Mouse (Mus musculus) midbrain, embryonic 13.5 days (tissue): ENCODE measurements around the gene Kctd21. TPM values are rescaled to one million over a fixed set of nuclear protein-coding genes. Genes with fewer than 3 reads are reported as not detected.
A peak's percentile ranks its signal among the peaks of the same experiment; 100 is the strongest.

Experiments
- ATAC-seq: fragments of 200-750 bp; cut with Nextera tagmentation; 2 replicates; pipeline ENCODE4 v1.8.0; 2017; ENCODE audit warnings: mild to moderate bottlenecking, moderate TSS enrichment, moderate library complexity
- H3K27ac ChIP-seq: fragments of 300-500 bp; sonication (generic); 2 replicates; pipeline ENCODE4 v1.5.1; 2015; ENCODE audit warnings: inconsistent platforms, mild to moderate bottlenecking, moderate library complexity
- H3K27me3 ChIP-seq: fragments of 300-500 bp; sonication (generic); 2 replicates; pipeline ENCODE4 v1.6.1; 2015; ENCODE audit warnings: mild to moderate bottlenecking, inconsistent platforms
- H3K36me3 ChIP-seq: fragments of 300-500 bp; sonication (generic); 2 replicates; pipeline ENCODE4 v1.6.1; 2015; ENCODE audit warnings: mild to moderate bottlenecking, inconsistent platforms
- H3K4me1 ChIP-seq: fragments of 300-500 bp; sonication (generic); replicated peaks from 2 replicates; pipeline ENCODE4 v1.6.1; 2015; ENCODE audit warnings: inconsistent platforms
- H3K4me2 ChIP-seq: fragments of 300-500 bp; sonication (generic); replicated peaks from 2 replicates; pipeline ENCODE4 v1.6.1; 2015; ENCODE audit warnings: moderate library complexity, mild to moderate bottlenecking, inconsistent platforms
- H3K4me3 ChIP-seq: fragments of 300-500 bp; sonication (generic); replicated peaks from 2 replicates; pipeline ENCODE4 v1.5.1; 2015; ENCODE audit warnings: mild to moderate bottlenecking, inconsistent platforms
- H3K9ac ChIP-seq: fragments of 300-500 bp; sonication (generic); replicated peaks from 2 replicates; pipeline ENCODE4 v1.6.1; 2015; ENCODE audit warnings: mild to moderate bottlenecking, inconsistent platforms
- H3K9me3 ChIP-seq: fragments of 300-500 bp; sonication (generic); 2 replicates; pipeline ENCODE4 v1.6.1; 2016; ENCODE audit warnings: mild to moderate bottlenecking, inconsistent platforms
- WGBS: fragments of 180-500 bp; shearing (Covaris S2); methylation state at CpG from one replicate; pipeline ENCODE4 v1.1.7; 2015; 5-methylcytosine and 5-hydroxymethylcytosine counted together
- polyA plus RNA-seq: library from polyadenylated mRNA; unstranded; fragments of >200 nt; fragmentation: Nextera tagmentation; extraction: Ambion mirVana; gene quantifications from 2 replicates; pipeline ENCODE4 v1.2.1, GENCODE M21; 2015

The Kctd21 gene
- polyA plus RNA-seq, 1 experiment from 2014 or later: 8.3 TPM

DNA sequence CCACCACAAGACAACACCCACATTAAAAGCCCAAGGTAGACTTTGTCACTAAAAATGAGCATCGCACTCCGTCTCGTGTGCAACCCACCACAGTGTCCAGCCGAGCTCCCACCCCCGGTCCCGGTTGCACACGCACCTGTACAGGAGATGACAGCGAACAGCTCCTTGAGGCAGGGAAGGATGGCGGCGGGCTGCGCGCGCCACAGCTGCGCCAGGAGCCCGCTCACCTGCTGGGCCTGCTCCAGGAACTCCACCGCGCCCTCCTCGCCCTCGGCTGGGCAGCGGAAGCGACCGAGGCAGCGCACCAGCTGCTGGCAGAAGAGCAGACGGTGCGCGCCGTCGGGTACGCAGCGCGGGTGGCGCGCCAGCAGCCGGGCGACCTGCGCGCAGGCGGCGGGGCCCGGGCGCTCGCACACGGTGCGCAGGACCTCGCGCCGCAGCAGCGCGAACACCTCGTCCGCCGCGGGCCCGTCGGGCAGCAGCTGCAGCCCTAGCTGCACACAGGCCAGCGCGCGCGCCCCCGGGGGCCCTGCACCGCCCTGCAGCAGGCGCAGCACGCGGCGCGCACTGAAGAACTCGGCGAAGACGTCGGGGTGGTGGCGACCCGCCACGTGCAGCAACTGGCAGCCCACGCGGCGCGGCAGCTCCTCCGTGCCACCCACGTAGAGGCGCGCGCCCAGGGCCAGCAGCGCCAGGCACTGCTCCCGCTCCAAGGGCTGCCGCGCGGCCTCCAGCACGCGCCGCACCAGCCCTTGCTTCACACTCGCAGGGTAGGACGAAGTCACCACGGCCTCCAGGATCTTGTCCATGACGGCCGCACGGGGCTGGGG is 6.8 kb upstream of the Kctd21 start:
- peak; percentile 34 for ATAC-seq
- Histone ChIP-seq H3K9me3 (no peaks in the 10 kb centered on the region), H3K4me2 (peak overlapping the region; percentile 53), H3K27me3 (peaks cover 38% of the 10 kb centered on the region), H3K27ac (no peak overlapping the region), H3K9ac (0 out of 2 replicates have a peak overlapping the region, but pooled peaks have one; percentile 28), H3K4me1 (peaks cover 21% of the 10 kb centered on the region), H3K4me3 (peak overlapping the region; percentile 33), H3K36me3 (peaks cover 15% of the 10 kb centered on the region; the same call in 1 of the 2 replicates)
- WGBS: 15% methylated on average over 94 of the region's 96 CpGs

DNA sequence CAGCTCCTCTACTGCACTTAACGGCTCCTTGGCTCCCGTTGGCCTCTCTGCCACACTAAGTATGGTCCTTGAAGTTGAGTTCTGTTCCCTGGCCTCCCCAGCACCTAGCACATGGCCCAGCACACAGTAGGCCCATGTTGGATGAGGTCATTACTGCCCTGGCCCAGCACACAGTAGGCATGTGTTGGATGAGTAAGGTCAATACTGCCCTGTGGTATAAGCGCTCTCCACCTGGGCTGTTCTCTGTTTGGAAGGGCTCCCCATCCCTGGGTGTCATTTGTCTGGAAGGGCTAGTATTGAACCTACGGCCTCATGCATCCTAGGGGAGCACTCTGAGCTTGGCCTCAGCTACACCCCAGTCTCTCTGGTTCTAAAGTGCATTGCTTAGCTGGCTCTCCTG is 4.8 kb upstream of the Kctd21 start:
- H3K4me1 ChIP-seq: peaks cover 33% of the 10 kb centered on the region
- WGBS: 96% methylated on average over 4 of the region's 4 CpGs
- peaks cover 38% of the 10 kb centered on the region for H3K27me3 ChIP-seq
- 0 out of 2 replicates have a peak, but pooled peaks cover under 1% of the 10 kb centered on the region for H3K36me3 ChIP-seq
- H3K9me3 ChIP-seq: no peaks in the 10 kb centered on the region
- no peak overlapping the region for H3K9ac ChIP-seq
- H3K4me3 ChIP-seq: no peak overlapping the region
- no peak overlapping the region for H3K27ac ChIP-seq
- no peak for ATAC-seq
- no peak overlapping the region for H3K4me2 ChIP-seq

DNA sequence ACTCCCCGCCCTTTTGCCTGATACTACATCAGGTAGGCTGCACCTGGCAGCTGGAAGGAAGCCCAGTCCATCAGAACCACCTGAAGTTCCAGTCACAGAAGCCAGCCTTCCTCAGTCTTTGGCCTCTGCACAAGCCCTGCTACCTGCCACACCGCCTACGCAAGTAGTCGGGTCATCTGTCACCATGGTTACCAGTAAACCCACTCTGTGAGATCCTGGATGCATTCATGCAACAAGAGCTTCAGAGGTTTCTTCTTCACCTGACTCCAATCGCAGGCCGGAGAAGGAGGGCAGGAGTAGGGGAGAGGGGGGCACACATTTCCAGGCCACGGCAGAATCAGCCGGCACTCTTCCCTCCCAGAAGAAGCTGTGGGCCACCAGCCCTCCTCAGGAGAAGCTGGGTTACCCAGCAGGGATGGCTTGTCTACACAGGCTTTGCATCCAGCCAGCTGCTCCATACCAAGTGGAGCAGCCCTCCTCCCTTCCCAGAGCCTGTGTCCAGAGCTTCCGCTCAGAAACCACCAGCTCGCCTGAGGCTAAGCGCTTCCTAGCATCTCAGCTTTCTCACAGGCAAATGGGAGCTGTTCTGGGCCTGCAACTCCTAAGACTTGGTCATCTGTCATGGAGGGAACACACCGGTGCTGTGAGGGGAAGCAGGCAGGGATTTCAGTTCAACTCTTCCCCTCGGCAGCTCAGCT is 3.1 kb upstream of the Kctd21 start:
- H3K27ac ChIP-seq: no peak overlapping the region
- peak overlapping the region; percentile 46; the same call in 1 of the 2 replicates for H3K9ac ChIP-seq
- no peak overlapping the region for H3K4me2 ChIP-seq
- peaks cover 37% of the 10 kb centered on the region for H3K27me3 ChIP-seq
- H3K4me1 ChIP-seq: peaks cover 43% of the 10 kb centered on the region
- ATAC-seq: no peak
- H3K9me3 ChIP-seq: no peaks in the 10 kb centered on the region
- WGBS: 71% methylated on average over 13 of the region's 13 CpGs
- H3K4me3 ChIP-seq: no peak overlapping the region
- no peaks in the 10 kb centered on the region for H3K36me3 ChIP-seq

DNA sequence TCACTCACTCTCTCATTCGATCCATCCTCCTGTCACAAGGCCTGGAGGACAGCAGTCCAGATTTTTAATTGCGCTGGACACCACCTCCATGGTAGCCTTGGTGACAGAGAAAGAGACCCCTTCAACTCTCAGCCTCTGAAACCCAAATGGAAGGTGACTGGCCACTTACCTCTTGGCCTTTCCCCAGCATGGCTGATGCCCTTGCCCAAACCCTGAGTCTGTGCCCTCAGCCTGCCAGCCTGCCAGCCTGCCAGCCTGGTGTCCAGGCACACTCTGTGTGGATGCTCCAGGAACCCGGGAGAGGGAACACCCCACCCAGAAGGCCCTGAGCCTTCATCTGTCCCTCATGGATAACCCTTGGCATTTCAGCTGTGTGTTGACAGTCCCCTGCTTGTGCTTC is 2.5 kb upstream of the Kctd21 start:
- Histone ChIP-seq H3K4me3 (no peak overlapping the region), H3K4me1 (peaks cover 43% of the 10 kb centered on the region), H3K27me3 (peaks cover 31% of the 10 kb centered on the region), H3K4me2 (no peak overlapping the region), H3K27ac (no peak overlapping the region), H3K9ac (no peak overlapping the region), H3K9me3 (no peaks in the 10 kb centered on the region), H3K36me3 (no peaks in the 10 kb centered on the region)
- ATAC-seq: no peak
- WGBS: 84% methylated on average over 3 of the region's 3 CpGs

DNA sequence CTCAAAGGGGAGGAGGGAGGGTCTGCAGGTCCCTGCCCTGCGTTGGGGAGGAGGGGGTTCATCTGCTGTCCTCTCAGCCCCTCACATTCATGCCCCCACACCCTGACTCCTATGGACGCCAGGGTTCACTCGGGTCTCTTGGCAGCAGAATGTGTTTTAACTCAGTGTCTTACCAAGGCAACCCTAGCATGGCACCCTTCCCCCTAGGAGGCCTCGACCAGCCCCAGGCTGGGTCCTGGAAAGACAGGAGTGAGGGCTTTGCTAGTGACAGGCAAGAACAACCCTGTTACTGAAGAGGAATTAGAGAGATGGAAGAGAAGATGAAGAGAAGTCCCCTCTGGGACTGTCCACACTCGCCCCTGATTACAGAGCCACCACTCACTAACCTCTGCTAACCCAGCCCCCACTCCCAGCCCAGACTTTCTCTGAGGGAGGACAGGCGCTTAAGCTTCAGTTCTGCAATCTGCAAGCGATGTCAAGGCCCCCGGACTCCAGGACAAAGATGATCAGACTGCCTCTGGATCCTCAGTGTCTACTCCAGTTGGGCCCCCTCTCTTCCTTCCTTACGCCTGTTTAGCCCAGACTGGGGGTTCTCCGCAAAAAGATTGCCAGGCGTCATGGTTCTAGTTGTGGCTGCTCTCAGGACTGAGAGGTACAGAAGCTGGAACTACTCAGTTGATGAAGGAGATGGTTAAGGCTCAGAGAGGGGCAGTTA is 1.0 kb upstream of the Kctd21 start:
- ATAC-seq: no peak
- 66% methylated on average over 11 of the region's 11 CpGs for WGBS
- no peak overlapping the region for H3K27ac ChIP-seq

DNA sequence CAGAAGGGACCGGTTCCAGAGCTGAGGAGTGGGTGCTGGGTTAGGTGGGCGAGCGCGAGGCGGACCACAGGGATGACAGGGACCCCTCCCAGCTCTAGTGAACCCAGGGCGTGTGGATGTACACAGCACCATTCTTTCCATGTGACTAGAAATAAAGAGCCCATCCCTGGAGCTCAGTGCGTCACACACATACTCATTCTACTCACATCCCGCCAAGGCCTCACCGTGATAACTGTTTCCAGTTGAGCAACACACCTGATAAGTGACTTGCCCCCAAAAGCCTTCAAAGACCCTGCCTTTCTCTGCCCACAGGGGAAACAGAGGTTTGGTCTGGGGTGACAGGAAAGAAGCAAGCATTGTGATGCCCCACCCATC is 527 bp downstream of the Kctd21 start:
- Histone ChIP-seq H3K27ac (0 out of 2 replicates have a peak overlapping the region, but pooled peaks have one; percentile 39), H3K4me2 (peak overlapping the region; percentile 67), H3K9me3 (no peaks in the 10 kb centered on the region), H3K4me1 (peaks cover 35% of the 10 kb centered on the region), H3K9ac (peak overlapping the region; percentile 85), H3K27me3 (peaks cover under 1% of the 10 kb centered on the region; the same call in 1 of the 2 replicates), H3K36me3 (no peaks in the 10 kb centered on the region), H3K4me3 (peak overlapping the region; percentile 82)
- WGBS: 5% methylated on average over 9 of the region's 9 CpGs
- 0 out of 2 replicates have a peak, but pooled peaks have one; percentile 0 for ATAC-seq

More for the DNA sequence above, 1.0 kb upstream of the Kctd21 start:
- H3K36me3 ChIP-seq: no peaks in the 10 kb centered on the region
- H3K4me3 ChIP-seq: peak overlapping the region; percentile 82
- H3K9me3 ChIP-seq: no peaks in the 10 kb centered on the region
- H3K4me1 ChIP-seq: peaks cover 35% of the 10 kb centered on the region
- peak overlapping the region; percentile 76 for H3K4me2 ChIP-seq
- peak overlapping the region; percentile 85 for H3K9ac ChIP-seq
- peaks cover 17% of the 10 kb centered on the region for H3K27me3 ChIP-seq

DNA sequence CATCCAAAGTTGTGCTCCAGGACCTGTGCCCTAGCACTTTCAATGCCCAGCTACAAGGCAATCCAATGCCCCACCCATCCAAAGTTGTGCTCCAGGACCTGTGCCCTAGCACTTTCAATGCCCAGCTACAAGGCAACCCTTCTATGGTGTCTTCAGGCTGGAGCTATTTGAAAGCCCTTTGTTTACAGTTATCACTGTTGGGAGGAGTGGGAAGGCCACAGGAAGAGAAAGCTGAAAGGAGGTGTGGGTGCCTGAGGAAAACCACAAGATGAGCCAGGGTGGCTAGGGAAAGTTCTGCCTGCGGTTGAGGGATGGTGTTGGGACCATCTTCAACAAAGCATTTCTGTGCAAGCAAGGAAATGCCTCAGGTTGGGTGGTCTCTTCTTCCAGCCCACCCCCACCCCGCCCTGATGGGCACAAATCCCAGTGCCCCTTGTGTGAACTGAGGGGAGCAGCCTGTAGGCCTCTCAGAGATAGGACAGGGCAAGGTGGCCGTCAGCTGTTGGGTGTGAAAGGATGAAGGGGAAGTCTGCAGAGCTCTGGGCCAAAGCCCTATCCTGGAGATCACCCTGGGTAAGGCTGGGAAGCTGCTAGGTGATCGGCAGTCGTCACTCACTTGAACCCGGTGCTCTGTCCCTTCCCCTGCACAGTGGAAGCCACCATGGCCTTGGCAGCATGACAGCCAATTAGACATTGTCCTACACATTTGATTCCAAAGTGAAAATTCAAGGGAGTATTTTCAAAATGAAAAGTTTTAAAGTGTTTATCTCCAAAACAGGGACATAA is 1.2 kb downstream of the Kctd21 start:
- no peak for ATAC-seq
- peak overlapping the region; percentile 67 for H3K4me2 ChIP-seq
- no peaks in the 10 kb centered on the region for H3K36me3 ChIP-seq
- H3K9me3 ChIP-seq: no peaks in the 10 kb centered on the region
- WGBS: 81% methylated on average over 6 of the region's 6 CpGs
- H3K27ac ChIP-seq: no peak overlapping the region
- peak overlapping the region; percentile 82 for H3K4me3 ChIP-seq
- peaks cover 35% of the 10 kb centered on the region for H3K4me1 ChIP-seq
- peak overlapping the region; percentile 85 for H3K9ac ChIP-seq
- no peaks in the 10 kb centered on the region for H3K27me3 ChIP-seq

DNA sequence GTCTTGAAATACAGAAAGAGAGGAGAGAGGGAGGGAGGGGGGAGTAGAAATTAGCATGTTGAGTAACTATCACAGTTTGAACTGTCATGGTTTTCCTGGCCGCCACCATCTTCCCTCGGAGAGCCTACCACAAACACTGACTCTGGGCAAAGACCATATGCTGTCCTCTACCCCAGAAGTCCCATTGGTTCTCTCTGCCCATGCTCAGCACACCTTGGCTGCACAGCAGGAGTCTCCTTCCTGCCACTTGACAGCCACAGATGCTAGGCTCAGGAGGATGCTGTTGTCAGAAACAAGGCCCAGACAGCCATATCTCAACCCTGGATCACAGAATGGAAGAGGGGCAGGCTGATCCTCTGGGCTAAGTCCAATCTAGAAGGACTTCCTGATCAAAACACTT is 2.3 kb downstream of the Kctd21 start:
- Histone ChIP-seq H3K27ac (no peak overlapping the region), H3K27me3 (no peaks in the 10 kb centered on the region), H3K4me1 (peaks cover 29% of the 10 kb centered on the region), H3K9ac (no peak overlapping the region), H3K36me3 (no peaks in the 10 kb centered on the region), H3K4me3 (no peak overlapping the region), H3K9me3 (no peaks in the 10 kb centered on the region), H3K4me2 (no peak overlapping the region)
- 92% methylated on average over 2 of the region's 2 CpGs for WGBS
- ATAC-seq: no peak

DNA sequence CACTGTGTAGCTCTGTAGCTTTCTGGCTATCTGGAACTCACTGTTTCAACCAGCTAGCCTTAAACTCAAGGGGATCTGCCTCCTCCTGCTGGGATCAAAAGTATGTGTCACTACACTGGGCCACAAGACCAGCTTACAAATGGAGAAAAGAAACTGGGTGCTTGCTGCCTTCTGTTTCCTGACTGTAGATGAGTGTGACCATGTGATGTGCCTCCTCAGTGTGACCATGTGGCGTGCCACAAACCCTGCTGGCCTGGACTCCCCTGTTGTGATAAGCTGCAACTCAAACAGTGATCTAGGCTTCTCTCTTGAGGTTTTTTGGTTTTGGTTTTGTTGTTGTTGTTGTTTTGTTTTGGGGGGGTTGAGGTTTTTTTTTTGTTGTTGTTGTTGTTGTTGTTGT is 4.6 kb downstream of the Kctd21 start:
- Histone ChIP-seq H3K36me3 (no peaks in the 10 kb centered on the region), H3K9me3 (no peaks in the 10 kb centered on the region), H3K4me2 (no peak overlapping the region), H3K27me3 (no peaks in the 10 kb centered on the region), H3K4me3 (no peak overlapping the region), H3K4me1 (peaks cover 10% of the 10 kb centered on the region), H3K27ac (no peak overlapping the region), H3K9ac (no peak overlapping the region)
- no peak for ATAC-seq
- WGBS: 72% methylated on average over 1 of the region's 1 CpGs

DNA sequence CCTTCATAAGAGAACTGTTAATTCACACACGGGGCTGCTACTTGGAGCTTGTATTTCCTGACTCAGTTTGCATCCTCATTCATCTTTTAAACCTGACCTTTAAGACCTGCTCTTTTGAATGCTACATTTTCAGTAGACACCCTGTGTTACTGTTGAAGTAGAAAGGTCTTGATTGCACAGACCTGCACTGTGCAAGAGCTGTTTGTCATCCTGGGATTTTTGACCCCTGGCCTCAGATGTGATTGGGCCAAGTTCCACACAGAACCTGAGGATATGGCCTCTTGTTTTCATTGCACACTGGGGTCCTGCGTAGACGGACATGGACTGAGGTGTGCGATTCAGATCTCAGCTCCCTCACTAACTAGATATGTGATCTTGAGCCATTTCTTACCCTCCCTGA is 6.5 kb downstream of the Kctd21 start:
- H3K27me3 ChIP-seq: no peaks in the 10 kb centered on the region
- no peaks in the 10 kb centered on the region for H3K4me1 ChIP-seq
- 91% methylated on average over 4 of the region's 4 CpGs for WGBS
- no peaks in the 10 kb centered on the region for H3K9me3 ChIP-seq
- no peak overlapping the region for H3K27ac ChIP-seq
- no peak overlapping the region for H3K4me2 ChIP-seq
- no peaks in the 10 kb centered on the region for H3K36me3 ChIP-seq
- no peak overlapping the region for H3K4me3 ChIP-seq
- H3K9ac ChIP-seq: no peak overlapping the region
- ATAC-seq: no peak

DNA sequence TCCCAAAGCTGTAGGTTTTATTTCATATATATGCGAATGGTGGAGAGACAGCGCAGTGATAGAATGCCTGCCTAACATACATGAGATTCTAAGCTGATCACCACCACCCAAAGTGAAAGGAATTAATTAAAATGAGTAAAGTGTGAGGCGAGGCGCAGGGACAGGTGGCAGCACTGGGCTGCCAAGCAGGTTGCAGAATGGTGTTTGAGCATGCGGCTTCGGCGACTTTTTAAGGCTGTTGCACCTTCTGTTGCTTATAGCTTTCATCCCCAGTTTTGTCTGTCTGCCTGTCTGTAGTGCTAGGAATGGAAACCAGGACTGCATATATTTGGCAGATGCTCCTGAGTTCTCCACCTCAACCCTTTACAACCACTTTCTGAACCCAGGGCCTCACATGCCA is 7.5 kb downstream of the Kctd21 start:
- H3K27ac ChIP-seq: no peak overlapping the region
- H3K4me1 ChIP-seq: no peaks in the 10 kb centered on the region
- no peaks in the 10 kb centered on the region for H3K27me3 ChIP-seq
- H3K4me2 ChIP-seq: no peak overlapping the region
- 87% methylated on average over 7 of the region's 7 CpGs for WGBS
- ATAC-seq: no peak
- H3K36me3 ChIP-seq: no peaks in the 10 kb centered on the region
- no peak overlapping the region for H3K4me3 ChIP-seq
- no peaks in the 10 kb centered on the region for H3K9me3 ChIP-seq
- no peak overlapping the region for H3K9ac ChIP-seq
